Mouse (Mus musculus): ENCODE measurements around the gene Gm20388.

DNA sequence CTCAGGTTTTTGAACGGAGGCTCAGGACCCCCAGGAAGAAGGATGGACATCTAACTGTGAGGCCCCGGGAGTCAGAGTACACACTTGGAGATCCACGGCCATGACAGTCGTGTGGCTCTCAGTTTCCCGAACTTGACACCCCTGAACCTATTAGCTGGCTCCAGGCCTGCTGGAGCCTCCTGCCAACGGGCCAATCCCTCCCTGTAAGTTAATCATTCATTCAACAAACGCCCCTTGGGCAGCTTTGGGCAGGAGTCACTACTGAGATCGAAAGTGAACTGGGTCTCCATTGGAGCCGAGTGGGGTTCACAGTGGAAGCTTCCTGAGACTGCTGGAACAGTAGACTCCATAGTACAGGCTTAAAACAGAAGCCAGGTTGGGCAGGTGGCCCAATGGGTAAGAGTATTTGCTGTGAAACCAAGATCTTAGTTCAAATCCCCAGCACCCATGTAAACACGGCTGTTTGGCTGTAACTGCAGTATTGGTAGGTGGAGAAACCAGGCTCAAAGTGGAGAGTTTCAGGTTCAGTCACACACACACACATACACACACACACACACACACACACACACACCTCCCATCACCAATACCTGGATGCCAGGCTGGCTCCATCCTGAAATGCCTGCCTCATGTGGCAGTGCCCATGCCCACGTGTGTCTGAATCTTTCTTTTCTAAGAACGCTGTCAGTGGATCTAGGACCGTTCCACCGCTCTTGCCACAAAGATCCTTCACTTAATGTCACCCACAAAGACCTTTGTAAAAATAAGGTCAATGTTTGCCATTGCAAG is 2808.3 kb downstream of the Gm20388 start:
- TF ChIP-seq ZC3H11A (IDR thresholded peaks at IDR 0.05; ENCODE audit: borderline replicate concordance, low read depth, low read length): no peak
- TF ChIP-seq ZNF384 (IDR thresholded peaks at IDR 0.05; ENCODE audit: low read depth, low read length): no peak
- TF ChIP-seq HCFC1 (IDR thresholded peaks at IDR 0.05; ENCODE audit: borderline replicate concordance, insufficient read depth, low read length): no peak
